Mouse (Mus musculus) ES-Bruce4 (cell line): Measurements from ENCODE around the gene Dnah3. TPM values are rescaled to one million over a fixed set of nuclear protein-coding genes. Genes with fewer than 3 reads are reported as not detected.

ENCODE experiments used
- H3K27ac ChIP-seq: 2 replicates; pipeline ENCODE4 v1.5.1; 2012; ENCODE audit warnings: low read length, inconsistent platforms; ENCODE audit not compliant: insufficient read depth
- H3K27me3 ChIP-seq: 2 replicates; pipeline ENCODE4 v1.6.1; 2012; ENCODE audit warnings: mild to moderate bottlenecking, low read length, inconsistent platforms; ENCODE audit not compliant: control insufficient read depth, poor library complexity, insufficient read depth, severe bottlenecking
- H3K36me3 ChIP-seq: 2 replicates; pipeline ENCODE4 v1.6.1; 2012; ENCODE audit warnings: inconsistent platforms, mild to moderate bottlenecking, low read length, moderate library complexity; ENCODE audit not compliant: control insufficient read depth, poor library complexity, insufficient read depth, severe bottlenecking
- H3K4me1 ChIP-seq: one replicate; pipeline ENCODE4 v1.8.1; 2011; ENCODE audit warnings: low read length; ENCODE audit not compliant: control insufficient read depth, insufficient read depth
- H3K4me3 ChIP-seq: 2 replicates; pipeline ENCODE4 v1.5.1; 2011; ENCODE audit warnings: low read depth, mild to moderate bottlenecking, low read length
- H3K9ac ChIP-seq: 2 replicates; pipeline ENCODE4 v1.6.1; 2012; ENCODE audit warnings: low read depth, mild to moderate bottlenecking, inconsistent platforms; ENCODE audit not compliant: poor library complexity, severe bottlenecking
- H3K9me3 ChIP-seq: replicated peaks from 2 replicates; pipeline ENCODE4 v1.6.1; 2012; ENCODE audit warnings: mild to moderate bottlenecking, low read length, inconsistent platforms; ENCODE audit not compliant: control insufficient read depth, poor library complexity, insufficient read depth, severe bottlenecking
- CTCF ChIP-seq: IDR thresholded peaks from one replicate; pipeline ENCODE4 v1.8.1; 2011; ENCODE audit warnings: low read depth, low read length
- EP300 ChIP-seq: IDR thresholded peaks from 2 replicates; pipeline ENCODE4 v1.6.1; 2011; ENCODE audit warnings: low read depth, low read length; ENCODE audit not compliant: insufficient read depth
- POLR2A ChIP-seq: IDR thresholded peaks from one replicate; pipeline ENCODE4 v1.8.1; 2011; ENCODE audit warnings: low read length; ENCODE audit not compliant: insufficient read depth
- polyA plus RNA-seq: library from polyadenylated mRNA; stranded (reverse); fragments of >200 nt; gene quantifications from 2 replicates; pipeline ENCODE4 v1.2.4, GENCODE M21; 2011; ENCODE audit warnings: low read depth; ENCODE audit not compliant: missing spikeins, insufficient read depth, insufficient read length

The Dnah3 gene
- polyA plus RNA-seq, 1 experiment, result not detected

DNA sequence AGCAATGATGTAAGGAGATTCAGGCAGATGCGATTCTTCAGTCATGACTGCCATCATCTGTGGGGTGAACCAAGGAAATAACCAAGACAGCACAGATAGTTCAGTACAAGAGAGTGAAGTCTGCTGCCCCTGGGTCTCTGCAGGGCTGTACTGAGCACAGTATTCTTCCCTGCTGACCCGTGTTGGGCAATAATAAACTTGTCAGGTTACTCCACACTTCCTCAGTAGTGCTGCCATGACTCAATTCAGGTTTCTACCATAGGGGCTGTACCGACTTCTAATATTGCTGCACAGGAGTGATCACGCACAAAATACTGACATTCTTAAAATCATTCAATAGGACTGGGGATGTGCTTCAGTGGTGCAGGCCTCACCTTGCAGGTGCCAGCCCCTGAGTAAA lies 215.9 kb downstream of the Dnah3 start:
- H3K9me3 ChIP-seq, result no peaks in the 10 kb centered on the region
- no peak overlapping the region for H3K27ac ChIP-seq
- H3K27me3 ChIP-seq, result no peaks in the 10 kb centered on the region
- TF ChIP-seq EP300 (no peak), CTCF (no peak), POLR2A (no peak)
- no peaks in the 10 kb centered on the region for H3K4me1 ChIP-seq
- H3K4me3 ChIP-seq, result no peak overlapping the region
- H3K36me3 ChIP-seq, result no peaks in the 10 kb centered on the region; the same call in 1 of the 2 replicates
- H3K9ac ChIP-seq, result no peak overlapping the region

- Histone ChIP-seq H3K9me3 (no peaks in the 10 kb centered on the region), H3K9ac (no peak overlapping the region), H3K36me3 (no peaks in the 10 kb centered on the region; the same call in 1 of the 2 replicates), H3K4me1 (no peaks in the 10 kb centered on the region), H3K27me3 (no peaks in the 10 kb centered on the region), H3K4me3 (no peak overlapping the region), H3K27ac (no peak overlapping the region)
- TF ChIP-seq CTCF (no peak), POLR2A (no peak), EP300 (no peak)
Observed at GRCm38 (mm10) chr7:119875776-119876440, 219.2 kb downstream of the Dnah3 start.

DNA sequence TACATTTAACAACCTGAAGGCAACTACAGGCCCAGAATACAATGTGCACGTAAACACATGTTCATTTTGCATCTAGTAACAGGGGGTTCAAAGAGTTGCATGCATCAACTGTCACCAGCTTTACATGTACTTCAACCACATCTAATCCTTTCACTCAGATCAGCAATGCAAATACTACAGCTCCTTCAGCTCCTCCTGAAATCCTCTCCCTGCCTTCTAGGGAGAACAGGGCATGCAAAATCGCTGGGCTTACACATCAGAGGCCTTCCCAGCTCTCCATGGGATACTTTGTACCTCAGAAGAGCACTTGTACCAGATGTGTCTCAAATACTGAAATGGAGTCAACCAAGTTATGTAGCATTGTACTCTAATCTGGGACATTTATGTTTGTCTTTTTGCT lies 222.0 kb downstream of the Dnah3 start:
- peaks cover 3% of the 10 kb centered on the region; the same call in 1 of the 2 replicates for H3K36me3 ChIP-seq
- no peak overlapping the region for H3K4me3 ChIP-seq
- H3K27me3 ChIP-seq, result no peaks in the 10 kb centered on the region
- no peaks in the 10 kb centered on the region for H3K9me3 ChIP-seq
- H3K9ac ChIP-seq, result no peak overlapping the region
- H3K4me1 ChIP-seq, result no peaks in the 10 kb centered on the region
- TF ChIP-seq EP300 (no peak), CTCF (no peak), POLR2A (no peak)
- H3K27ac ChIP-seq, result no peak overlapping the region

Other genes with a start within 250 kb of the Dnah3 start
- gene Lyrm1, start 199.4 kb downstream of the Dnah3 start, polyA plus RNA-seq, result 7.2 and 8.7 TPM in 2 replicates
- gene Dcun1d3, start 199.0 kb downstream of the Dnah3 start, polyA plus RNA-seq, result 31.2 and 37.9 TPM in 2 replicates
- gene Tmem159, start 7.1 kb upstream of the Dnah3 start, polyA plus RNA-seq, result 13.7 and 14.5 TPM in 2 replicates
- not detected in 2 replicates for gene Zp2, start 50.0 kb upstream of the Dnah3 start, polyA plus RNA-seq
- gene Anks4b, start 78.6 kb upstream of the Dnah3 start, polyA plus RNA-seq, result not detected in 2 replicates
- 5.5 and 6.1 TPM in 2 replicates for gene Crym, start 106.8 kb upstream of the Dnah3 start, polyA plus RNA-seq
- not detected in 2 replicates for gene Abca14, start 108.7 kb upstream of the Dnah3 start, polyA plus RNA-seq
- gene Abca15, start 233.4 kb upstream of the Dnah3 start, polyA plus RNA-seq, result not detected in 2 replicates